Mouse (Mus musculus) kidney, postnatal 0 days (tissue): ENCODE measurements at regions not wholly inside any gene's neighbourhood (a gene's known extent, or its start where the extent isn't known, plus 50 kb on each side); places are given as distances from the start of the nearest gene placed in this dataset.

Experiments
- ATAC-seq: fragments of 200-750 bp; cut with Nextera tagmentation; replicated peaks from 2 replicates; pipeline ENCODE4 v1.8.0; 2017; ENCODE audit warnings: low read depth, moderate number of reproducible peaks, moderate TSS enrichment, moderate library complexity; ENCODE audit not compliant: low FRiP score
- DNase-seq: peaks from one replicate; pipeline ENCODE4 v3.0.0-alpha.2; 2016; ENCODE audit warnings: low spot score
- H3K27ac ChIP-seq: fragments of 300-500 bp; sonication (generic); 2 replicates; pipeline ENCODE4 v1.5.1; 2014; ENCODE audit warnings: mild to moderate bottlenecking
- H3K27me3 ChIP-seq: fragments of 300-500 bp; sonication (generic); 2 replicates; pipeline ENCODE4 v1.6.1; 2014; ENCODE audit warnings: low read length, mixed read lengths; ENCODE audit not compliant: insufficient read depth
- H3K36me3 ChIP-seq: fragments of 300-500 bp; sonication (generic); 2 replicates; pipeline ENCODE4 v1.6.1; 2014; ENCODE audit warnings: low read length, mixed read lengths; ENCODE audit not compliant: insufficient read depth
- H3K4me1 ChIP-seq: fragments of 300-500 bp; sonication (generic); replicated peaks from 2 replicates; pipeline ENCODE4 v1.6.1; 2014; ENCODE audit warnings: antibody characterized with exemption, low read length, mixed read lengths; ENCODE audit not compliant: insufficient read depth
- H3K4me2 ChIP-seq: fragments of 300-500 bp; sonication (generic); 2 replicates; pipeline ENCODE4 v1.6.1; 2014; ENCODE audit warnings: mild to moderate bottlenecking, low read length, moderate library complexity, mixed read lengths
- H3K4me3 ChIP-seq: fragments of 300-500 bp; sonication (generic); replicated peaks from 2 replicates; pipeline ENCODE4 v1.5.1; 2014; ENCODE audit warnings: low read depth, low read length
- H3K9ac ChIP-seq: fragments of 300-500 bp; sonication (generic); 2 replicates; pipeline ENCODE4 v1.6.1; 2014; ENCODE audit warnings: low read depth, low read length
- H3K9me3 ChIP-seq: fragments of 300-500 bp; sonication (generic); replicated peaks from 2 replicates; pipeline ENCODE4 v1.6.1; 2016; ENCODE audit warnings: low read length, inconsistent platforms, mixed read lengths
- CTCF ChIP-seq: IDR thresholded peaks from 2 replicates; pipeline ENCODE4 v1.5.1; 2016; ENCODE audit warnings: antibody characterized with exemption, low read depth, mild to moderate bottlenecking, moderate library complexity
- WGBS: fragments of 180-500 bp; shearing (Covaris S2); extraction: QIAGEN DNeasy Blood & Tissue Kit; methylation state at CpG from one replicate; pipeline ENCODE4 v1.1.7; 2014; 5-methylcytosine and 5-hydroxymethylcytosine counted together

- no peak overlapping the region for H3K27ac ChIP-seq
- DNase-seq = no peak
- no peaks in the 10 kb centered on the region for H3K36me3 ChIP-seq
- no peak for ATAC-seq
- no peak for TF ChIP-seq CTCF
- H3K9me3 ChIP-seq = no peaks in the 10 kb centered on the region
- no peak overlapping the region for H3K4me2 ChIP-seq
- no peaks in the 10 kb centered on the region for H3K27me3 ChIP-seq
- H3K4me1 ChIP-seq = no peaks in the 10 kb centered on the region
- H3K4me3 ChIP-seq = no peak overlapping the region
- H3K9ac ChIP-seq = no peak overlapping the region
- WGBS = 66% methylated on average over 5 of the region's 5 CpGs
Measured at GRCm38 (mm10) chr11:110633351-110633750, 234.4 kb downstream of the Map2k6 start.

- H3K27ac ChIP-seq = no peak overlapping the region
- H3K9ac ChIP-seq = no peak overlapping the region
- no peak overlapping the region for H3K4me3 ChIP-seq
- no peaks in the 10 kb centered on the region for H3K36me3 ChIP-seq
- H3K4me1 ChIP-seq = no peaks in the 10 kb centered on the region
- H3K9me3 ChIP-seq = no peaks in the 10 kb centered on the region
- TF ChIP-seq CTCF = 0 out of 2 replicates have a peak, but pooled peaks have one; percentile 5
- ATAC-seq = no peak
- DNase-seq = no peak
- 0 out of 2 replicates have a peak overlapping the region, but pooled peaks have one; percentile 18 for H3K4me2 ChIP-seq
- H3K27me3 ChIP-seq = no peaks in the 10 kb centered on the region
- 60% methylated on average over 13 of the region's 13 CpGs for whole genome bisulfite sequencing
Measured at GRCm38 (mm10) chr11:110642485-110642884, 243.6 kb downstream of the Map2k6 start.

- H3K27me3 ChIP-seq = no peaks in the 10 kb centered on the region
- H3K4me3 ChIP-seq = no peak overlapping the region
- no peak for ATAC-seq
- no peak for TF ChIP-seq CTCF
- no peak overlapping the region for H3K27ac ChIP-seq
- no peaks in the 10 kb centered on the region for H3K9me3 ChIP-seq
- H3K4me1 ChIP-seq = no peaks in the 10 kb centered on the region
- H3K36me3 ChIP-seq = no peaks in the 10 kb centered on the region
- DNase-seq = peak; percentile 9
- WGBS = 20% methylated on average over 7 of the region's 7 CpGs
- H3K4me2 ChIP-seq = no peak overlapping the region
- no peak overlapping the region for H3K9ac ChIP-seq
Measured at GRCm38 (mm10) chr11:110649575-110650210, 250.8 kb downstream of the Map2k6 start.

- no peaks in the 10 kb centered on the region for H3K4me1 ChIP-seq
- DNase-seq (peak; percentile 12), ATAC-seq (no peak)
- no peak overlapping the region for H3K27ac ChIP-seq
- no peak overlapping the region for H3K9ac ChIP-seq
- TF ChIP-seq CTCF = no peak
- H3K9me3 ChIP-seq = no peaks in the 10 kb centered on the region
- WGBS = 17% methylated on average over 3 of the region's 3 CpGs
- no peaks in the 10 kb centered on the region for H3K36me3 ChIP-seq
- H3K4me2 ChIP-seq = no peak overlapping the region
- H3K27me3 ChIP-seq = no peaks in the 10 kb centered on the region
- no peak overlapping the region for H3K4me3 ChIP-seq
Measured at GRCm38 (mm10) chr11:110652068-110652467, 253.1 kb downstream of the Map2k6 start.

- ATAC-seq (no peak), DNase-seq (no peak)
- no peaks in the 10 kb centered on the region for H3K9me3 ChIP-seq
- H3K4me2 ChIP-seq = no peak overlapping the region
- no peak overlapping the region for H3K9ac ChIP-seq
- H3K36me3 ChIP-seq = no peaks in the 10 kb centered on the region
- WGBS = 85% methylated on average over 11 of the region's 11 CpGs
- no peaks in the 10 kb centered on the region for H3K27me3 ChIP-seq
- TF ChIP-seq CTCF = no peak
- H3K4me1 ChIP-seq = no peaks in the 10 kb centered on the region
- no peak overlapping the region for H3K27ac ChIP-seq
- no peak overlapping the region for H3K4me3 ChIP-seq
Measured at GRCm38 (mm10) chr11:110656524-110657156, 257.7 kb downstream of the Map2k6 start.

GRCm38 (mm10) chr11:110657854-110658253 is 258.9 kb downstream of the Map2k6 start:
- no peak for DNase-seq
- H3K4me2 ChIP-seq = no peak overlapping the region
- no peaks in the 10 kb centered on the region for H3K4me1 ChIP-seq
- ATAC-seq = no peak
- no peaks in the 10 kb centered on the region for H3K9me3 ChIP-seq
- H3K27ac ChIP-seq = no peak overlapping the region
- H3K4me3 ChIP-seq = no peak overlapping the region
- H3K36me3 ChIP-seq = no peaks in the 10 kb centered on the region
- 49% methylated on average over 8 of the region's 8 CpGs for WGBS
- TF ChIP-seq CTCF = no peak
- H3K27me3 ChIP-seq = no peaks in the 10 kb centered on the region
- H3K9ac ChIP-seq = no peak overlapping the region
